Mouse (Mus musculus) myocyte (in vitro differentiated cells): ENCODE results near the gene 4930556J24Rik. TPM values are rescaled to one million over a fixed set of nuclear protein-coding genes. Genes with fewer than 3 reads are reported as not detected.

Experiments used
- H3K27me3 ChIP-seq: one replicate; pipeline ENCODE4 v1.6.1; 2011; ENCODE audit not compliant: control insufficient read depth, insufficient read depth, insufficient read length
- H3K36me3 ChIP-seq: one replicate; pipeline ENCODE4 v1.6.1; 2011; ENCODE audit not compliant: control insufficient read depth, insufficient read depth
- H3K4me2 ChIP-seq: one replicate; pipeline ENCODE4 v1.6.1; 2011; ENCODE audit warnings: low read depth, control low read depth
- H3K4me3 ChIP-seq: one replicate; pipeline ENCODE4 v1.5.1; 2011; ENCODE audit warnings: mild to moderate bottlenecking, control low read depth, moderate library complexity
- H3K79me2 ChIP-seq: one replicate; pipeline ENCODE4 v1.6.1; 2011; ENCODE audit not compliant: control insufficient read depth, insufficient read depth
- H3ac ChIP-seq: one replicate; pipeline ENCODE4 v1.6.1; 2011; ENCODE audit not compliant: control insufficient read depth, insufficient read length
- CEBPB ChIP-seq: IDR thresholded peaks from 2 replicates; pipeline ENCODE4 v1.6.1; 2011; ENCODE audit warnings: mild to moderate bottlenecking, moderate library complexity; ENCODE audit not compliant: poor library complexity, insufficient read depth, severe bottlenecking
- E2F4 ChIP-seq: IDR thresholded peaks from one replicate; pipeline ENCODE4 v1.6.1; 2011; ENCODE audit warnings: mild to moderate bottlenecking, control low read depth, moderate library complexity; ENCODE audit not compliant: insufficient read depth
- MAX ChIP-seq: IDR thresholded peaks from one replicate; pipeline ENCODE4 v1.6.1; 2011; ENCODE audit warnings: low read depth, mild to moderate bottlenecking, control low read depth
- MYOD1 ChIP-seq, 3 experiments: IDR thresholded peaks; one replicate each; pipeline ENCODE4 v1.6.1; 2011; ENCODE audit warnings: control low read depth in 2 of 3, low read depth in 2 of 3, mild to moderate bottlenecking in 2 of 3, moderate library complexity in 1 of 3; ENCODE audit not compliant: insufficient read length in 2 of 3, control insufficient read depth in 1 of 3
- MYOG ChIP-seq, 3 experiments: IDR thresholded peaks; one replicate each; pipeline ENCODE4 v1.6.1; 2011; ENCODE audit warnings: control low read depth in 2 of 3, low read depth in 2 of 3, mild to moderate bottlenecking in 2 of 3; ENCODE audit not compliant: insufficient read length in 2 of 3, control insufficient read depth in 1 of 3, insufficient read depth in 1 of 3
- POLR2A ChIP-seq: IDR thresholded peaks from one replicate; pipeline ENCODE4 v1.6.1; 2011; ENCODE audit warnings: low read depth, mild to moderate bottlenecking, control low read depth, moderate library complexity; ENCODE audit not compliant: insufficient read length
- POLR2AphosphoS2 ChIP-seq: IDR thresholded peaks from one replicate; pipeline ENCODE4 v1.6.1; 2011; ENCODE audit warnings: low read depth, control low read depth; ENCODE audit not compliant: insufficient read length
- REST ChIP-seq: IDR thresholded peaks from one replicate; pipeline ENCODE4 v1.6.1; 2011; ENCODE audit warnings: mild to moderate bottlenecking, control low read depth, moderate library complexity; ENCODE audit not compliant: insufficient read depth, insufficient read length
- SRF ChIP-seq: IDR thresholded peaks from one replicate; pipeline ENCODE4 v1.6.1; 2011; ENCODE audit warnings: low read depth; ENCODE audit not compliant: control insufficient read depth, insufficient read length
- TCF12 ChIP-seq: IDR thresholded peaks from one replicate; pipeline ENCODE4 v1.6.1; 2011; ENCODE audit warnings: mild to moderate bottlenecking, control low read depth; ENCODE audit not compliant: poor library complexity, insufficient read depth, severe bottlenecking
- TCF3 ChIP-seq: IDR thresholded peaks from one replicate; pipeline ENCODE4 v1.6.1; 2011; ENCODE audit warnings: low read depth, control low read depth; ENCODE audit not compliant: insufficient read length
- USF1 ChIP-seq: IDR thresholded peaks from one replicate; pipeline ENCODE4 v1.6.1; 2011; ENCODE audit warnings: low read depth, mild to moderate bottlenecking, control low read depth, moderate library complexity
- polyA plus RNA-seq: library from polyadenylated mRNA; unstranded; fragments of >200 nt; fragmentation: generic; extraction: Trizol; gene quantifications from one replicate; pipeline ENCODE4 v1.2.1, GENCODE M21; 2012; ENCODE audit warnings: missing spikeins

Gene 4930556J24Rik
- polyA plus RNA-seq, 1 experiment, result 0.14 TPM

- H3K4me3 ChIP-seq, result no peak overlapping the region
- no peaks in the 10 kb centered on the region for H3K79me2 ChIP-seq
- H3ac ChIP-seq, result no peak overlapping the region
- TF ChIP-seq SRF (no peak), E2F4 (no peak), POLR2A (no peak), TCF12 (no peak), MYOG (IDR thresholded peaks at IDR 0.05; ENCODE audit: control insufficient read depth in 1 of 3, insufficient read depth in 1 of 3, insufficient read length in 2 of 3, low read depth in 2 of 3) (no peak), MAX (no peak), REST (no peak), TCF3 (no peak), USF1 (no peak)
- peaks cover 48% of the 10 kb centered on the region for H3K36me3 ChIP-seq
- H3K4me2 ChIP-seq, result no peak overlapping the region
- no peaks in the 10 kb centered on the region for H3K27me3 ChIP-seq
Observed at GRCm38 (mm10) chr11:3973081-3973480, 3.5 kb downstream of the 4930556J24Rik start.

- peaks cover 42% of the 10 kb centered on the region for H3K36me3 ChIP-seq
- H3K79me2 ChIP-seq, result peaks cover 20% of the 10 kb centered on the region
- no peak overlapping the region for H3K4me2 ChIP-seq
- no peak overlapping the region for H3K4me3 ChIP-seq
- H3K27me3 ChIP-seq, result no peaks in the 10 kb centered on the region
- H3ac ChIP-seq, result no peak overlapping the region
- TF ChIP-seq SRF, result no peak
- TF ChIP-seq REST, result no peak
- TF ChIP-seq CEBPB, result no peak
- no peak for TF ChIP-seq POLR2A
Observed at GRCm38 (mm10) chr11:3970361-3970760, 6.2 kb downstream of the 4930556J24Rik start.

GRCm38 (mm10) chr11:3969837-3970236 lies 6.7 kb downstream of the 4930556J24Rik start:
- H3ac ChIP-seq, result no peak overlapping the region
- H3K79me2 ChIP-seq, result peaks cover 25% of the 10 kb centered on the region
- H3K27me3 ChIP-seq, result no peaks in the 10 kb centered on the region
- H3K4me3 ChIP-seq, result no peak overlapping the region
- H3K4me2 ChIP-seq, result no peak overlapping the region
- H3K36me3 ChIP-seq, result peaks cover 41% of the 10 kb centered on the region
- TF ChIP-seq MYOG (IDR thresholded peaks at IDR 0.05; ENCODE audit: control insufficient read depth in 1 of 3, insufficient read depth in 1 of 3, insufficient read length in 2 of 3, low read depth in 2 of 3), result no peak
- no peak for TF ChIP-seq TCF3
- TF ChIP-seq CEBPB, result no peak
- TF ChIP-seq POLR2AphosphoS2, result no peak
- TF ChIP-seq USF1, result no peak
- no peak for TF ChIP-seq TCF12
- TF ChIP-seq MAX, result no peak
- TF ChIP-seq REST, result no peak
- no peak for TF ChIP-seq MYOD1 (IDR thresholded peaks at IDR 0.05; ENCODE audit: control insufficient read depth in 1 of 3, insufficient read length in 2 of 3, low read depth in 2 of 3)
- TF ChIP-seq SRF, result no peak
- no peak for TF ChIP-seq POLR2A
- TF ChIP-seq E2F4, result no peak

GRCm38 (mm10) chr11:3964416-3965172 lies 12.0 kb downstream of the 4930556J24Rik start:
- H3K4me2 ChIP-seq, result peak overlapping the region; percentile 75
- H3K4me3 ChIP-seq, result peak overlapping the region; percentile 90
- no peaks in the 10 kb centered on the region for H3K27me3 ChIP-seq
- H3ac ChIP-seq, result peak overlapping the region; percentile 10
- peaks cover 37% of the 10 kb centered on the region for H3K79me2 ChIP-seq
- peaks cover 4% of the 10 kb centered on the region for H3K36me3 ChIP-seq
- no peak for TF ChIP-seq MYOG (IDR thresholded peaks at IDR 0.05; ENCODE audit: control insufficient read depth in 1 of 3, insufficient read depth in 1 of 3, insufficient read length in 2 of 3, low read depth in 2 of 3)
- TF ChIP-seq MAX, result no peak
- no peak for TF ChIP-seq POLR2A
- TF ChIP-seq SRF, result no peak
- no peak for TF ChIP-seq TCF12
- no peak for TF ChIP-seq REST
- TF ChIP-seq MYOD1 (IDR thresholded peaks at IDR 0.05; ENCODE audit: control insufficient read depth in 1 of 3, insufficient read length in 2 of 3, low read depth in 2 of 3), result no peak
- TF ChIP-seq USF1, result no peak
- TF ChIP-seq POLR2AphosphoS2, result no peak
- TF ChIP-seq E2F4, result no peak
- no peak for TF ChIP-seq CEBPB
- TF ChIP-seq TCF3, result no peak

GRCm38 (mm10) chr11:3963610-3964415 lies 12.8 kb downstream of the 4930556J24Rik start, which contains the start of gene Pes1:
Gene Pes1, plus strand, starts transcription at chr11:3963975.
- Histone ChIP-seq H3K27me3 (no peaks in the 10 kb centered on the region), H3K79me2 (peaks cover 37% of the 10 kb centered on the region), H3ac (peak within 1 kb of the TSS; percentile 10), H3K36me3 (no peaks in the 10 kb centered on the region), H3K4me3 (peak within 1 kb of the TSS; percentile 90), H3K4me2 (peak within 1 kb of the TSS; percentile 75)
- TF ChIP-seq SRF (no peak), MYOG (IDR thresholded peaks at IDR 0.05; ENCODE audit: control insufficient read depth in 1 of 3, insufficient read depth in 1 of 3, insufficient read length in 2 of 3, low read depth in 2 of 3) (peak in 1 of 3 experiments; percentile 68), E2F4 (no peak), MAX (peak; percentile 99), MYOD1 (IDR thresholded peaks at IDR 0.05; ENCODE audit: control insufficient read depth in 1 of 3, insufficient read length in 2 of 3, low read depth in 2 of 3) (no peak), TCF3 (no peak), USF1 (peak; percentile 90), POLR2A (peak; percentile 40), CEBPB (no peak), POLR2AphosphoS2 (no peak)
